Mouse (Mus musculus) CD4-positive, CD25-positive, alpha-beta regulatory T cell, adult 2 months (primary cell): ENCODE measurements around the gene Col12a1.

Experiments
- DNase-seq: peaks from one replicate; pipeline ENCODE4 v3.0.0-alpha.2; 2012; ENCODE audit warnings: low read depth, low spot score

The Col12a1 gene

GRCm38 (mm10) chr9:79606122-79606521 is 112.5 kb downstream of the Col12a1 start:
- no peak for DNase-seq

GRCm38 (mm10) chr9:79605722-79606121 is 112.9 kb downstream of the Col12a1 start:
- DNase-seq, result no peak

- DNase-seq, result no peak
Observed at GRCm38 (mm10) chr9:79604546-79604945, 114.1 kb downstream of the Col12a1 start.

GRCm38 (mm10) chr9:79603448-79603847 is 115.2 kb downstream of the Col12a1 start:
- no peak for DNase-seq

GRCm38 (mm10) chr9:79600237-79600570 is 118.4 kb downstream of the Col12a1 start:
- no peak for DNase-seq

GRCm38 (mm10) chr9:79599395-79600236 is 119.0 kb downstream of the Col12a1 start:
- no peak for DNase-seq

GRCm38 (mm10) chr9:79598578-79598977 is 120.1 kb downstream of the Col12a1 start:
- DNase-seq, result no peak

- no peak for DNase-seq
Observed at GRCm38 (mm10) chr9:79586415-79587195, 132.0 kb downstream of the Col12a1 start.

GRCm38 (mm10) chr9:79566838-79567237 is 151.8 kb downstream of the Col12a1 start:
- no peak for DNase-seq

GRCm38 (mm10) chr9:79553297-79553696 is 165.3 kb downstream of the Col12a1 start:
- no peak for DNase-seq
